ENCODE assay signal across 13 mouse cellular contexts in the genomic region with DNA sequence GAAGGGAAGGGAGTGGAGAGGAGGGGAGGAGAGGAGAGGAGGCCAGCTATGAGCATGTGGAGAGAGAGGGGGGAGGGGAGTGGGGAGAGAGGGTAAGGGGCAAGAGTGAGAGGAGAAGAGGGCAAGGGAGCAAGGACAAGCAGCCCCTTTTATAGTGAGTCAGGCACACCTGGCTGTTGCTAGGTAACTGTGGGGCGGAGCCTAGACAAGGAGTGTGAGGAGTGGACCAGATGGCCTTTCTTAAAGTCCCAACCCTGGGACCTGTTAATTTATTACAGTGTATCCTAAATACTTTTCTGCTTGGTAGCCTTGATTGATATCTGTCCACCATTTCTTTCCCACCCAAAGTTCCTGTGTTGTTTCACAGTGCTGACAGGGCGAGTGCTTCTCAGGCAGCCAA. TPM values are rescaled to one million over a fixed set of nuclear protein-coding genes. Genes with fewer than 3 reads are reported as not detected.
"Had no signal": no experiment of that assay in that cellular context is flagged by ENCODE, and none has a peak within 500 bp of the region (broad histone marks: within the 10 kb centered on the region; RNA-seq: fewer than 3 reads in every experiment).

No protein-coding gene starts in this region.

- H3K4me2 ChIP-seq: limb, embryonic 15.5 days; liver, embryonic 12.5 days; lung, embryonic 15.5 days; midbrain, embryonic 12.5 days had no signal

- H3K4me3 ChIP-seq: layer of hippocampus, adult 2 months; limb, embryonic 15.5 days; liver, embryonic 12.5 days; lung, embryonic 15.5 days; midbrain, embryonic 12.5 days had no signal

- H3K9me3 ChIP-seq: limb, embryonic 15.5 days; liver, embryonic 12.5 days; lung, embryonic 15.5 days; midbrain, embryonic 12.5 days had no signal

- H3K27me3 ChIP-seq: lung, embryonic 15.5 days; midbrain, embryonic 12.5 days had no signal

- H3K4me1 ChIP-seq: limb, embryonic 15.5 days; liver, embryonic 12.5 days had no signal

- ATAC-seq: hindbrain, postnatal 0 days; intestine, embryonic 16.5 days; liver, embryonic 12.5 days had no signal

- DNase-seq: kidney, adult 8-10 months; right cerebral cortex, postnatal 14 days; thymus, adult 2 months had no signal

- H3K27ac ChIP-seq: hindbrain, postnatal 0 days; kidney, postnatal 0 days; layer of hippocampus, adult 2 months; limb, embryonic 15.5 days; liver, embryonic 12.5 days; lung, embryonic 15.5 days; midbrain, embryonic 12.5 days had no signal

- H3K9ac ChIP-seq: limb, embryonic 15.5 days; liver, embryonic 12.5 days; lung, embryonic 15.5 days; midbrain, embryonic 12.5 days had no signal

- H3K36me3 ChIP-seq: limb, embryonic 15.5 days; liver, embryonic 12.5 days; lung, embryonic 15.5 days; midbrain, embryonic 12.5 days had no signal

RNA-seq across cellular contexts. Expression of a gene that starts 36.1 kb away (rescaled TPM):
- polyA plus RNA-seq: kidney, postnatal 0 days; limb, embryonic 11.5 days; liver, embryonic 12.5 days; liver, embryonic 16.5 days; lung, embryonic 15.5 days had no signal
